Comparison of ENCODE assay signal across 22 mouse cellular contexts in genomic region chr4:126576281-126576680, GRCm38 (mm10). TPM values are rescaled to one million over a fixed set of nuclear protein-coding genes. Genes with fewer than 3 reads are reported as not detected.
DNase-seq lines count a peak whose midpoint lies in the region; ATAC-seq lines count a peak whose summit lies in the region.
"Had no signal": no experiment of that assay in that cellular context is flagged by ENCODE, and none has a peak within 500 bp of the region (broad histone marks: within the 10 kb centered on the region; RNA-seq: fewer than 3 reads in every experiment).

No protein-coding gene starts in this region.

- no peak for ATAC-seq in erythroblast, adult 5-6 weeks (replicated peaks; ENCODE audit: low FRiP score, poor library complexity, severe bottlenecking)
- ATAC-seq: forebrain, postnatal 0 days; inflammation-experienced regulatory T-cells, adult 6 months; liver, embryonic 12.5 days; liver, postnatal 0 days; Patski had no signal

- peak; percentile 66 for DNase-seq in layer of hippocampus, adult 11-12 months (ENCODE audit: low spot score)
- DNase-seq in layer of hippocampus, postnatal 25 days (ENCODE audit: extremely low spot score in 1 of 2, low spot score in 1 of 2): no peak
- peak; percentile 51 for DNase-seq in right cerebral cortex, adult 18-20 months
- no peak for DNase-seq in right cerebral cortex, postnatal 14 days
- DNase-seq in layer of hippocampus, adult 8-10 months (ENCODE audit: low spot score in 2 of 2): peak; percentile 62 to 66
- peak; percentile 72 for DNase-seq in telencephalon, adult 2 months (ENCODE audit: low read depth, low spot score)
- DNase-seq: adrenal gland, postnatal 10 days; cerebellum, adult 11 months; cerebellum, adult 9-11 months; embryo, embryonic 11 days; forebrain, postnatal 0 days; gastrocnemius, adult 2 months; heart, postnatal 10 days; kidney, adult 11 months; kidney, postnatal 14 days; liver, postnatal 0 days; lung, postnatal 36 days had no signal

RNA-seq across cellular contexts. Expression of gene Clspn, which starts 19.5 kb away (rescaled TPM):
- 1 to 10 TPM; 1.1 to 2.5 TPM for total RNA-seq in layer of hippocampus, postnatal 25 days (2021)
- 1 to 10 TPM in 3 of 4 experiments, under 1 TPM in 1; 0.77 to 2.5 (median 1.6) TPM for total RNA-seq in layer of hippocampus, adult 8-10 months (2022)
- total RNA-seq in erythroblast, adult 5-6 weeks (2015; ENCODE audit: low replicate concordance): 24.4 and 29.5 TPM in 2 replicates
- total RNA-seq in erythroblast, adult 5-6 weeks (2017; ENCODE audit: low replicate concordance): 121 and 203 TPM in 2 replicates

RNA-seq across cellular contexts. Expression of gene 5730409E04Rik, which starts 33.3 kb away (rescaled TPM):
- total RNA-seq in layer of hippocampus, postnatal 25 days (2021): 10 to 100 TPM; 67.6 to 70.2 TPM
- 10 to 100 TPM; 66.8 to 72.5 (median 69.7) TPM for total RNA-seq in layer of hippocampus, adult 8-10 months (2022)
- 1.2 TPM in 1 of 2 replicates, not detected in the other for total RNA-seq in erythroblast, adult 5-6 weeks (2015; ENCODE audit: low replicate concordance)
- 0.09 TPM in 1 of 2 replicates, not detected in the other for total RNA-seq in erythroblast, adult 5-6 weeks (2017; ENCODE audit: low replicate concordance)
- total RNA-seq: MEL had no signal

RNA-seq across cellular contexts. Expression of gene Ago4, which starts 43.0 kb away (rescaled TPM):
- 1 to 10 TPM; 6.9 to 7.4 TPM for total RNA-seq in layer of hippocampus, postnatal 25 days (2021)
- total RNA-seq in layer of hippocampus, adult 8-10 months (2022): 10 to 100 TPM in 1 of 4 experiments, 1 to 10 TPM in 3; 6.7 to 11.6 (median 8.5) TPM
- total RNA-seq in erythroblast, adult 5-6 weeks (2015; ENCODE audit: low replicate concordance): 0.63 and 0.77 TPM in 2 replicates
- 1.1 and 1.4 TPM in 2 replicates for total RNA-seq in erythroblast, adult 5-6 weeks (2017; ENCODE audit: low replicate concordance)

Comparison
In these comparisons a context has a peak if more than half of its experiments do, and no peak if none do; other contexts are left out.
1. DNase-seq: peak in layer of hippocampus, adult 11-12 months (single experiment), right cerebral cortex, adult 18-20 months (single experiment), layer of hippocampus, adult 8-10 months (2 of 2) and telencephalon, adult 2 months (single experiment); none in layer of hippocampus, postnatal 25 days (0 of 2) and right cerebral cortex, postnatal 14 days (single experiment).
2. RNA of gene Clspn, which starts 19.5 kb away (total RNA-seq): 24.4 to 203 TPM in erythroblast, adult 5-6 weeks; 1.1 to 2.5 TPM in layer of hippocampus, postnatal 25 days and 0.77 to 2.5 TPM in layer of hippocampus, adult 8-10 months; every median in the first group is over 4 times any median in the second.
3. RNA of gene 5730409E04Rik, which starts 33.3 kb away (total RNA-seq): 66.8 to 72.5 TPM in layer of hippocampus, adult 8-10 months and 67.6 to 70.2 TPM in layer of hippocampus, postnatal 25 days; 0.09 to 1.2 TPM in erythroblast, adult 5-6 weeks; every median in the first group is over 10 times any median in the second.